Comparison of ENCODE assay signal across 16 mouse cellular contexts in the genomic region with DNA sequence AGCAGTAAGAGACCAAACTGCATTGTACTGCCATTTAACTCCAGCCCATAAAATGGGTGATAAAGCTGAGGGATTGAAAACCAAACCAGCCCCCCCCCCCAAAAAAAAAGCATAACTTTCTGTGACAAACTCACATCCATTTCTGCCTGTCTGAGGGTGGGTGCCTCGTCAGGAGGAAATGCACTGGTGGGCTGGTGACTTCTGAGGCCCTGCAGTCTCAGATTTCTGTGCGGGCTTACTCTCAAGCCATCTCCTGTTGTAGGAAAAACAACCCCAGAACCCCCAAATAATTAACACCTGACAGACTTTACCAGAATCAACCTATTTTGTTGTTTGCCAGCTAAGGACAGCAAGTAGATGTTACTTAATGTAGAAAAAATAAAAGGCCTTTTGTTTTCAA.
"Had no signal": no experiment of that assay in that cellular context is flagged by ENCODE, and none has a peak within 500 bp of the region (broad histone marks: within the 10 kb centered on the region; RNA-seq: fewer than 3 reads in every experiment).

No protein-coding gene starts in this region.

- H3K27me3 ChIP-seq: limb, embryonic 15.5 days; liver, embryonic 12.5 days; neural tube, embryonic 12.5 days; stomach, embryonic 15.5 days had no signal

- DNase-seq: kidney, adult 18-20 months; kidney, postnatal 36 days; layer of hippocampus, adult 9-11 months; layer of hippocampus, postnatal 36 days; lung, embryonic 14.5 days; lung, postnatal 10 days; lung, postnatal 4 days; right cerebral cortex, postnatal 14 days; thymus, adult 2 months; thymus, postnatal 25 days had no signal

- H3K36me3 ChIP-seq: limb, embryonic 15.5 days; liver, embryonic 12.5 days; neural tube, embryonic 12.5 days; stomach, embryonic 15.5 days had no signal

- H3K9me3 ChIP-seq: limb, embryonic 15.5 days; liver, embryonic 12.5 days; neural tube, embryonic 12.5 days; stomach, embryonic 15.5 days had no signal

- ATAC-seq: liver, embryonic 12.5 days had no signal

- H3K4me2 ChIP-seq: limb, embryonic 15.5 days; liver, embryonic 12.5 days; lung, embryonic 14.5 days; midbrain, embryonic 11.5 days; neural tube, embryonic 12.5 days; stomach, embryonic 15.5 days had no signal

- H3K9ac ChIP-seq: limb, embryonic 15.5 days; liver, embryonic 12.5 days; lung, embryonic 14.5 days; neural tube, embryonic 12.5 days; stomach, embryonic 15.5 days had no signal

- H3K4me1 ChIP-seq: liver, embryonic 12.5 days; stomach, embryonic 15.5 days had no signal

- H3K4me3 ChIP-seq: limb, embryonic 15.5 days; liver, embryonic 12.5 days; myocyte; neural tube, embryonic 12.5 days; stomach, embryonic 15.5 days had no signal

- H3K27ac ChIP-seq: limb, embryonic 15.5 days; liver, embryonic 12.5 days; neural tube, embryonic 12.5 days; stomach, embryonic 15.5 days had no signal
